Mouse (Mus musculus): ENCODE data around the gene Acad8. TPM values are rescaled to one million over a fixed set of nuclear protein-coding genes. Genes with fewer than 3 reads are reported as not detected.

Gene Acad8
- total RNA-seq, 2 experiments from 2014 or later = 27.1 to 29.1 TPM

DNA sequence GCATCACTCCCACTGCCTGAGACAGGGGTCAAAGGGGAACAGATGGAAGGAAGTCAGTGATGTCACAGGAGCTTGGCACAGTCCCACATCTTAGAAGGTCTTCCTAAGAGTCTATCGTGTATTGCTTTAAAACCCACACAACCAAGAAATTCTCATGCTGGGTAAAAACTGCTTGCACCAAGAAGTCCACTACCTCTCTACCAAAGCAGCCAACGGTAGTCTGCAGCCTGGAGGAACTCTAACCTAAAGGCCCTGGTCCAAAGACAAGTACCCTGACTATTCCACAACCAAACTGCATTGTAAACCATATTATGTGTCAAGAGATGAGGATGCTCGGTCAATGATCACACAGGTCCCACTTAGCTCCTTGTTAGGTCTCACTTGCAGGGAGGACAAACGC lies 9.2 kb downstream of the Acad8 start:
- no peak for DNase-seq (ENCODE audit: extremely low spot score in 1 of 2, low spot score in 2 of 2)
- intact Hi-C loops (cut with DNase I) = no loop called here

DNA sequence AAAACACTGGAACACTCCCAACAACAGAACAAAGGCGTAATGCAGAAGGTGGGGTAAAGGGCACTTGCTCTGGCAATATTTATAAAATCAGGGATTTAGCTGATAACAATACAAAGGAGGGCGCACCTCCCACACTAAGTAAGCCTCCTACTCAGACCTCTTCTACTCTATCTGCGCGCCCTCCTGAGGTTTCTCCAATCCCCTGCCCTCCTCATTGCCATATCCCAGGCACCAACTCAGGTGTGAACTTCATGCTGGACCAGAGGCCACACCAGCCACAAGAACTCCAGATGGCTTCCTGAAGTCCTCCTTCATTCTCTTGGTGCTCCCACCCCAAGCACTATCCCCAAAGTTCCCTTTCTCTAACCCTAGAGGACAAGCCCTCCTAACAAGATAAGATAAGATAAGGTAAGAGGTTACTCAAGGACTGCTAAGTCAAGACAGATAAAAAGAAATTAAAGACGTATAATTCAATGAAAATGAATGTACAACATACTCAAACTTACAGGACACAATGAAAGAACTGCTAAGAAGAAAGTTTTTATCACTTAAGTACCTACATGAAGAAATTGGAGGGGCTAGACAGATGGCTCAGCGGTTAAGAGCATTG lies 13.6 kb downstream of the Acad8 start:
- intact Hi-C loops (cut with DNase I) = no loop called here
- DNase-seq (ENCODE audit: extremely low spot score in 1 of 2, low spot score in 2 of 2) = no peak

DNA sequence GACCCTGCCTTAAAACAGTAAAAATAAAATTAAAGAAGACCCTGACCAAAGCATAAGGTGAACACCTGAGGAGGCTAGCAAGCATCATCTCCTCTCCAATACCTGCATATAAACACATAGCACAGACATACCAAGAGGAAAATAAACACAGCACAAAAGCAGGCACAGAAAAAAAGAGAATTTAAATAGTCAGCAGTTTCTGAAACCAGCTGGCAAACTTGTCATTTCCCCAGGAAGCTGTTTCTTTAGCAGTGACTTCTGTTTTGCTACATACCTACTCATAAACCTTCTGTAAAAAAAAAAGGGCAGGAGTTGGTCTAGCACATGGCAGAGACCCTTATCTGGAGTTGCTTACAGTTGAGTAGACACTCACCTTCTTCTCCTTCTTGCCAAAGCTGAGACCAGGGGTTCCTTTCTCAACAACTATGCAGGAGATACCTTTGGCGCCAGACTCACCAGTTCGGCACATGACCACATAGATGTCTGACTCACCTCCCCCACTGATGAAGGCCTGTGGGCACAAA lies 14.2 kb downstream of the Acad8 start:
- intact Hi-C loops (cut with DNase I) = no loop called here
- no peak for DNase-seq (ENCODE audit: extremely low spot score in 1 of 2, low spot score in 2 of 2)

GRCm38 (mm10) chr9:26978776-26979175 lies 20.6 kb downstream of the Acad8 start:
- intact Hi-C loops (cut with DNase I) = no loop called here
- DNase-seq (ENCODE audit: extremely low spot score in 1 of 2, low spot score in 2 of 2) = no peak

DNA sequence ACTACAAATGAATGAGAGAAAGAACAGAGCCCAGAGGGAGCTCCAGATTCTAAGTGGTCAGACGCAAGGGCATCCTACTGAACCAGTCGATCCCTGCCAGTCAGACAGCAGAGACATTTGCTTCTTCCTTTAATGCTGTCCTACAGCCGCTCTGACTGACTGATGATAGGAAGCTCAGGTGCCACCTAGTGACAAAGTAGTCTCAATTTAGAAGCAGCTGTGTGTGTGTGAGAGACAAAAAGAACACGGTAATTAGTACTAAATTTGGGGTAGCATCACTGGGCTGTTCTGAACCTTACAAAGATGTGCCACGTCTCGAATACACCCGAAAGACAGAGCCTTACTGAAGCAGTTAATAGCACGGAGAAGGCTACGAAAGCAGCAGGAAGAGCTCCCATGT lies 21.6 kb downstream of the Acad8 start:
- intact Hi-C loops (cut with DNase I) = no loop called here
- DNase-seq (ENCODE audit: extremely low spot score in 1 of 2, low spot score in 2 of 2) = no peak

- no peak for DNase-seq (ENCODE audit: extremely low spot score in 1 of 2, low spot score in 2 of 2)
- intact Hi-C loops (cut with DNase I) = no loop called here
Observed at GRCm38 (mm10) chr9:26947790-26948189, 51.6 kb downstream of the Acad8 start.

DNA sequence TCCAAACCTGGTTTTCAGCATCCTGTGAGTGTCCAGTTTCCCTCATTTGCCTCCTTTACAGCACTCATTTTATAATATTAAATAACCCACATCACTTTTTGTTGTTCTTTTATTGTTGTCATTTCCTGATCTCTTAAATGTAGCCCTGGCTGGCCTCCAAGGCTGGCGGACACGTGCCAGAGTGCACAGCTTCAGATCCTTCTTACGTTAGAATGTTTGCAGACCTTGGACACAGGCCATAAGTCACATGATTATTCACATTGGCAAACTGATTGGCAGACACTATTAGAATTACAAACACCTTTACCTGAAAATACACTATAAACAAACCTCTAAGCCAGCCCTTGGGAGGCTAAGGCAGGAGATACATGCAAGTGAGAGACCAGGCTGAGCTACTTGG lies 75.2 kb downstream of the Acad8 start:
- intact Hi-C loops (cut with DNase I) = no loop called here
- DNase-seq (ENCODE audit: extremely low spot score in 1 of 2, low spot score in 2 of 2) = peak in 1 of 2 experiments; percentile 27

Other genes starting within 250 kb of the Acad8 start
- under 1 TPM; 0.21 to 0.97 TPM for gene Glb1l2, start 193.1 kb downstream of the Acad8 start, total RNA-seq (2021)
- gene Glb1l3, start 138.7 kb downstream of the Acad8 start, total RNA-seq (2021) = not detected
- not detected for gene Gm1110, start 76.5 kb downstream of the Acad8 start, total RNA-seq (2021)
- 10 to 100 TPM; 76.9 to 79.6 TPM for gene Thyn1, start 144 bp upstream of the Acad8 start, total RNA-seq (2021)
- gene Vps26b, start 30.5 kb upstream of the Acad8 start, total RNA-seq (2021) = 100 to 1,000 TPM; 117 to 119 TPM
- gene Ncapd3, start 30.6 kb upstream of the Acad8 start, total RNA-seq (2021) = 10 to 100 TPM; 18.3 to 19.9 TPM
- gene Jam3, start 155.9 kb upstream of the Acad8 start, total RNA-seq (2021) = 10 to 100 TPM; 20.1 to 24.9 TPM

Data from left cerebral cortex, postnatal 10 days (tissue).